Mouse (Mus musculus): ENCODE data around the gene Pafah1b3. TPM values are rescaled to one million over a fixed set of nuclear protein-coding genes. Genes with fewer than 3 reads are reported as not detected.

The Pafah1b3 gene
- total RNA-seq, 4 experiments from 2014 or later, result 29.5 to 38.7 (median 32.2) TPM

Other genes starting within 250 kb of the Pafah1b3 start
- gene Grik5, start 225.6 kb downstream of the Pafah1b3 start, total RNA-seq (2022), result 100 to 1,000 TPM; 201 to 224 (median 207) TPM
- gene Zfp574, start 225.4 kb downstream of the Pafah1b3 start, total RNA-seq (2022), result 10 to 100 TPM; 36.8 to 40.0 (median 37.1) TPM
- gene Pou2f2, start 118.3 kb downstream of the Pafah1b3 start, total RNA-seq (2022), result 10 to 100 TPM; 10.5 to 13.2 (median 11.9) TPM
- gene Dedd2, start 77.4 kb downstream of the Pafah1b3 start, total RNA-seq (2022), result 10 to 100 TPM; 21.2 to 24.5 (median 22.2) TPM
- 10 to 100 TPM; 12.1 to 12.9 (median 12.8) TPM for gene Zfp526, start 76.6 kb downstream of the Pafah1b3 start, total RNA-seq (2022)
- gene Gsk3a, start 60.1 kb downstream of the Pafah1b3 start, total RNA-seq (2022), result 100 to 1,000 TPM; 214 to 232 (median 222) TPM
- gene Erf, start 47.2 kb downstream of the Pafah1b3 start, total RNA-seq (2022), result 10 to 100 TPM; 61.3 to 75.7 (median 69.9) TPM
- gene Cic, start 30.3 kb downstream of the Pafah1b3 start, total RNA-seq (2022), result 100 to 1,000 TPM; 196 to 238 (median 227) TPM
- not detected for gene Prr19, start 3.4 kb upstream of the Pafah1b3 start, total RNA-seq (2022)
- 10 to 100 TPM; 40.7 to 46.5 (median 42.0) TPM for gene Tmem145, start 8.1 kb upstream of the Pafah1b3 start, total RNA-seq (2022)
- gene Megf8, start 19.2 kb upstream of the Pafah1b3 start, total RNA-seq (2022), result 100 to 1,000 TPM in 3 of 4 experiments, 10 to 100 TPM in 1; 99.2 to 109 (median 104) TPM
- not detected for gene Cnfn, start 71.7 kb upstream of the Pafah1b3 start, total RNA-seq (2022)
- 10 to 100 TPM in 1 of 4 experiments, 1 to 10 TPM in 3; 8.2 to 10.7 (median 8.8) TPM for gene Lipe, start 100.7 kb upstream of the Pafah1b3 start, total RNA-seq (2022)
- gene Cxcl17, start 114.9 kb upstream of the Pafah1b3 start, total RNA-seq (2022), result not detected
- gene Ceacam1, start 179.6 kb upstream of the Pafah1b3 start, total RNA-seq (2022), result 1 to 10 TPM; 2.3 to 3.3 (median 2.8) TPM
- under 1 TPM; 0.39 to 0.81 (median 0.64) TPM for gene Ceacam2, start 241.9 kb upstream of the Pafah1b3 start, total RNA-seq (2022)